Mouse (Mus musculus): ENCODE measurements at regions not wholly inside any gene's neighbourhood (a gene's known extent, or its start where the extent isn't known, plus 50 kb on each side); places are given as distances from the start of the nearest gene placed in this dataset.

DNA sequence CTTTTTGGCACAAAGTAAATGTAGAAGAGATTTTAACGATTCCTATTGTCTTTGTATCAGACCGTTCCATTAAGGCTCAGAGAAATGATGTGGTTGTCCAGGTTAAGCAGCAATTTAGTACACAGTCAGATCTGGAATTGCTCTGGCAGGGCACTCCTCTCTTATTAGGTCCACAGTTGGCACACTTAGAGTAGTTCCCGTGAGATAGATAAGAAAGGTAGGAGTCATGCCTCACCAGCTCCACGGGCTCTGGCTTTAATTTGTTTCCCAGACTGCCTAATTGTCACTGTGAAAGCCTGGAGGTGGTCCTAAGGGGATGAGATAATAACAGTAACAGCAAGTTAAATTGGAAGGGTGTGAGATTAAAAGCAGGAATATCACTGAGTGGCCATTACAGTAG lies 60.1 kb upstream of the Gm6657 start:
- no peaks in the 10 kb centered on the region for H3K9me3 ChIP-seq (ENCODE audit: low read length)
- no peak for TF ChIP-seq NANOG (IDR thresholded peaks at IDR 0.05; ENCODE audit: borderline replicate concordance, low read length)
- no peak for TF ChIP-seq POU5F1 (IDR thresholded peaks at IDR 0.05; ENCODE audit: borderline replicate concordance, low read length)
- no peak for TF ChIP-seq CTCF (conservative IDR thresholded peaks at IDR 0.05; ENCODE audit: low read length)
- peaks cover 4% of the 10 kb centered on the region; the same call in 1 of the 2 replicates for H3K4me1 ChIP-seq (replicated peaks; ENCODE audit: low read depth, low read length)
- no peaks in the 10 kb centered on the region for H3K36me3 ChIP-seq (ENCODE audit: insufficient read depth, low read length)
- no peaks in the 10 kb centered on the region for H3K27me3 ChIP-seq (ENCODE audit: insufficient read depth, low read length)
- no peak overlapping the region for H3K4me3 ChIP-seq (replicated peaks; ENCODE audit: low read length)

DNA sequence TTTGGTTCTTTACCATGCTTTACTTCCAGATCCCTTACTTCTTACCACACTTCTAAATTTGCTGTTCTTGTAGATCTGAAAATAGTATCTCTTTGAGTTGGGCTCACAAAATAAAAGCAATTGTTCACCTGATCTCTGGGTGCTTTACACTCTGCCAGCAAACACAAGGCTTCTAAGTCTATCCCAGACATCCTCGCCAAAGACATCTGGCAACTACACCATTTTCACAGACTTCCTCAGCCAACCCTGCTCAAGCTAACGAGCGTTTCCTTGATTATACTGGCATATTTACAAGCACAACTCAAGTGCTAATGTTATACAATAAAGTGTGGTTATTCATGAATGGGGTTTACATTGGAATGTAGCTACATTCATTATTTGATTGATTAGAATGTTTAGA lies 56.8 kb upstream of the Gm6657 start:
- Histone ChIP-seq H3K4me3 (replicated peaks; ENCODE audit: low read length) (no peak overlapping the region), H3K4me1 (replicated peaks; ENCODE audit: low read depth, low read length) (peaks cover 4% of the 10 kb centered on the region; the same call in 1 of the 2 replicates), H3K27me3 (ENCODE audit: insufficient read depth, low read length) (no peaks in the 10 kb centered on the region), H3K9me3 (ENCODE audit: low read length) (no peaks in the 10 kb centered on the region), H3K36me3 (ENCODE audit: insufficient read depth, low read length) (no peaks in the 10 kb centered on the region)
- no peak for TF ChIP-seq NANOG (IDR thresholded peaks at IDR 0.05; ENCODE audit: borderline replicate concordance, low read length)
- TF ChIP-seq POU5F1 (IDR thresholded peaks at IDR 0.05; ENCODE audit: borderline replicate concordance, low read length), result no peak

DNA sequence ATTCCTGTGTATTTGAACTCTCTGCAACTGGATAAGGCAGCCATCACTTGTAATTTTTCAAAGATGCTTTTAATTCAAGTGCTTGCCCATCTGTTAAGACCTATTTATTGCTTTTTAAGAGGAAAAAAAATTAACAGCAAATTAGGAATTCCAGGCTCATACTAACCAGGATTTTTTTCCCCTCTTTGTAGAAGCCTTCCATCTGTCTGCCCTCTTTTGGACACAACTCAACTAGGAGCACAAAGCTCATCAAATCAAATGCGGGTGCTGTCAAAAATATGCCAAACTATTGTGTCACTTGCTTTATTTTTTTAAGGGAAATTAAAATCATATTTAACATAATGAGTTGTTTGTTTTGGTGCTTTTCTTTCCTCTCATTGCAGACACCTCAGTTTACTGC lies 55.6 kb upstream of the Gm6657 start:
- no peaks in the 10 kb centered on the region for H3K9me3 ChIP-seq (ENCODE audit: low read length)
- H3K36me3 ChIP-seq (ENCODE audit: insufficient read depth, low read length), result no peaks in the 10 kb centered on the region
- no peaks in the 10 kb centered on the region for H3K27me3 ChIP-seq (ENCODE audit: insufficient read depth, low read length)
- H3K4me3 ChIP-seq (replicated peaks; ENCODE audit: low read length), result no peak overlapping the region
- H3K4me1 ChIP-seq (replicated peaks; ENCODE audit: low read depth, low read length), result no peaks in the 10 kb centered on the region
- TF ChIP-seq POU5F1 (IDR thresholded peaks at IDR 0.05; ENCODE audit: borderline replicate concordance, low read length), result no peak
- no peak for TF ChIP-seq NANOG (IDR thresholded peaks at IDR 0.05; ENCODE audit: borderline replicate concordance, low read length)
- TF ChIP-seq CTCF (conservative IDR thresholded peaks at IDR 0.05; ENCODE audit: low read length), result no peak

Measured in E14TG2a.4 (cell line).